Mouse (Mus musculus) ES-E14 (cell line): ENCODE data around the gene Cfap70.

ENCODE experiments used
- CHD2 ChIP-seq: IDR thresholded peaks from 2 replicates; pipeline ENCODE4 v1.6.1; 2014; ENCODE audit warnings: mild to moderate bottlenecking, low read depth, low read length, inconsistent platforms
- HCFC1 ChIP-seq: IDR thresholded peaks from 2 replicates; pipeline ENCODE4 v1.6.1; 2012; ENCODE audit warnings: low read length, inconsistent platforms, borderline replicate concordance; ENCODE audit not compliant: insufficient read depth
- ZC3H11A ChIP-seq: IDR thresholded peaks from 2 replicates; pipeline ENCODE4 v1.6.1; 2012; ENCODE audit warnings: low read depth, mild to moderate bottlenecking, inconsistent platforms, low read length, borderline replicate concordance

- no peak for TF ChIP-seq ZC3H11A
- TF ChIP-seq HCFC1, result no peak
- TF ChIP-seq CHD2, result no peak
Measured at GRCm38 (mm10) chr14:20378313-20379061, 73.5 kb downstream of the Cfap70 start.
